33 mouse cellular contexts compared by ENCODE assay signal in the genomic region with DNA sequence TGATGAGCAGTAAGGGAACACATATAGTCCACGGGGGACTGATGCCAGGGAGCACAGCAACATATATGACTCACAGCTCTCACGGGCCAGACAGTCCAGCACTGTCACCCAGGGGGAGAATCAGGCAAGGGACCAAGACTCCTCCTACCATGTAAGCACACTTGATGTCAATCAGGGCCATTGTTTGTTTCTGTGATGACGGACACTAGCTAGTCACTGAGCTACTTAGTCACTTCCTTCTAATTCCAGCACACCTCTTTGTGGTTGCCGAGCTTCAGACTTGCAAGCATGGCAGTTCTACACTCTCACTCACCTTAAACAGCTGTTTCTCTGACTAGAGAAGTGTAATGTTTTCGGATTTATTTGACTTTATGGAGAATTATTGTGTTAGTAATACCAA.
DNase-seq lines count a peak whose midpoint lies in the region; ATAC-seq and TF ChIP-seq lines count a peak whose summit lies in the region.
"Had no signal": no experiment of that assay in that cellular context is flagged by ENCODE, and none has a peak within 500 bp of the region (broad histone marks: within the 10 kb centered on the region; RNA-seq: fewer than 3 reads in every experiment).

No protein-coding gene starts in this region.

- no peaks in the 10 kb centered on the region for H3K4me1 ChIP-seq in liver, embryonic 12.5 days
- H3K4me1 ChIP-seq: embryonic facial prominence, embryonic 13.5 days; heart, embryonic 13.5 days; hindbrain, embryonic 10.5 days; hindbrain, embryonic 15.5 days; intestine, embryonic 15.5 days; liver, embryonic 13.5 days; neural tube, embryonic 13.5 days had no signal

- no peak overlapping the region for H3K27ac ChIP-seq in liver, embryonic 12.5 days
- H3K27ac ChIP-seq: embryonic facial prominence, embryonic 13.5 days; heart, embryonic 13.5 days; hindbrain, embryonic 10.5 days; hindbrain, embryonic 15.5 days; intestine, embryonic 15.5 days; kidney, postnatal 0 days; liver, embryonic 13.5 days; neural tube, embryonic 13.5 days had no signal

- DNase-seq in MN1 (ENCODE audit: low spot score), result peak; percentile 10
- DNase-seq in fat pad, adult 2 months (ENCODE audit: extremely low read depth, low read depth, low spot score), result peak; percentile 11
- no peak for DNase-seq in gastrocnemius, postnatal 36 days
- no peak for DNase-seq in ovary, adult 18-20 months (ENCODE audit: low spot score)
- DNase-seq in adrenal gland, adult 18-20 months (ENCODE audit: low spot score in 2 of 2), result no peak
- DNase-seq: adrenal gland, postnatal 10 days; cerebellum, adult 2 months; cerebellum, postnatal 14 days; embryo, embryonic 11 days; forebrain, postnatal 0 days; heart, postnatal 10 days; kidney, adult 2 months; layer of hippocampus, postnatal 36 days; left cerebral cortex, postnatal 4 days; liver, embryonic 13.5 days; lung, adult 18-20 months; lung, postnatal 10 days; right cerebral cortex, postnatal 14 days; thymus, postnatal 4 days had no signal

- H3K36me3 ChIP-seq in C2C12 (ENCODE audit: control insufficient read depth, insufficient read depth), result no peaks in the 10 kb centered on the region
- no peaks in the 10 kb centered on the region for H3K36me3 ChIP-seq in liver, embryonic 12.5 days
- H3K36me3 ChIP-seq: embryonic facial prominence, embryonic 13.5 days; heart, embryonic 13.5 days; hindbrain, embryonic 10.5 days; hindbrain, embryonic 15.5 days; intestine, embryonic 15.5 days; liver, embryonic 13.5 days; neural tube, embryonic 13.5 days had no signal

- ATAC-seq in monocyte, adult 5-6 weeks (replicated peaks; ENCODE audit: insufficient number of reproducible peaks, low FRiP score, low TSS enrichment, poor library complexity, severe bottlenecking), result 0 out of 2 replicates have a peak, but pooled peaks have one; percentile 66
- no peak for ATAC-seq in liver, embryonic 12.5 days
- ATAC-seq: forebrain, postnatal 0 days; intestine, embryonic 15.5 days; midbrain, embryonic 16.5 days had no signal

- no peaks in the 10 kb centered on the region for H3K79me2 ChIP-seq in C2C12 (ENCODE audit: control insufficient read depth, insufficient read depth)

- 38% methylated on average over 5 of the region's 5 CpGs for WGBS in liver, embryonic 12.5 days (ENCODE audit: insufficient replicate concordance)

- no peaks in the 10 kb centered on the region for H3K27me3 ChIP-seq in C2C12 (ENCODE audit: control insufficient read depth, insufficient read depth, insufficient read length)
- H3K27me3 ChIP-seq in liver, embryonic 12.5 days (replicated peaks), result no peaks in the 10 kb centered on the region
- H3K27me3 ChIP-seq: CH12.LX; embryonic facial prominence, embryonic 13.5 days; heart, embryonic 13.5 days; hindbrain, embryonic 15.5 days; intestine, embryonic 15.5 days; liver, embryonic 13.5 days; neural tube, embryonic 13.5 days had no signal

- H3K79me3 ChIP-seq in C2C12 (ENCODE audit: low read depth), result no peaks in the 10 kb centered on the region

- no peak overlapping the region for H3K9ac ChIP-seq in liver, embryonic 12.5 days
- H3K9ac ChIP-seq: embryonic facial prominence, embryonic 13.5 days; forebrain, postnatal 0 days; heart, embryonic 13.5 days; hindbrain, embryonic 15.5 days; intestine, embryonic 15.5 days; liver, embryonic 13.5 days; neural tube, embryonic 13.5 days had no signal

- TF ChIP-seq CTCF in C2C12 (IDR thresholded peaks at IDR 0.05; ENCODE audit: control insufficient read depth, insufficient read depth, insufficient read length), result no peak

- intact Hi-C loops in gastrocnemius, postnatal 36 days (cut with DNase I), result no loop called here

- no peak overlapping the region for H3K4me2 ChIP-seq in liver, embryonic 12.5 days
- H3K4me2 ChIP-seq: embryonic facial prominence, embryonic 13.5 days; heart, embryonic 13.5 days; hindbrain, embryonic 15.5 days; intestine, embryonic 15.5 days; liver, embryonic 13.5 days; midbrain, embryonic 11.5 days; neural tube, embryonic 13.5 days had no signal

- no peak overlapping the region for H3ac ChIP-seq in C2C12 (ENCODE audit: control insufficient read depth, insufficient read length, low read depth)

- H3K9me3 ChIP-seq in liver, embryonic 12.5 days (replicated peaks), result no peaks in the 10 kb centered on the region
- H3K9me3 ChIP-seq: embryonic facial prominence, embryonic 13.5 days; heart, embryonic 13.5 days; hindbrain, embryonic 10.5 days; hindbrain, embryonic 15.5 days; intestine, embryonic 15.5 days; liver, embryonic 13.5 days; neural tube, embryonic 13.5 days had no signal

- no peak overlapping the region for H3K4me3 ChIP-seq in C2C12 (ENCODE audit: insufficient read depth, poor library complexity, severe bottlenecking)
- no peak overlapping the region for H3K4me3 ChIP-seq in liver, embryonic 12.5 days
- H3K4me3 ChIP-seq: embryonic facial prominence, embryonic 13.5 days; heart, embryonic 13.5 days; hindbrain, embryonic 10.5 days; hindbrain, embryonic 15.5 days; intestine, embryonic 15.5 days; liver, embryonic 13.5 days; myocyte; neural tube, embryonic 13.5 days had no signal

TF ChIP-seq in C2C12, 6 proteins besides CTCF, POLR2A, EP300 and RAD21:
- TF ChIP-seq MYOD1 (IDR thresholded peaks at IDR 0.05; ENCODE audit: control insufficient read depth, insufficient read length, low read depth) (peak; percentile 26), MYOG (IDR thresholded peaks at IDR 0.05; ENCODE audit: control insufficient read depth, extremely low read depth, insufficient read length) (no peak)

Comparison
In these comparisons a context has a peak if more than half of its experiments do, and no peak if none do; other contexts are left out.
1. DNase-seq: peak in MN1 (single experiment) and fat pad, adult 2 months (single experiment); none in gastrocnemius, postnatal 36 days (0 of 2), ovary, adult 18-20 months (single experiment) and adrenal gland, adult 18-20 months (0 of 2).